Mouse (Mus musculus) ES-Bruce4 (cell line): ENCODE measurements around the gene Fkbpl.

Source experiments
- CTCF ChIP-seq: IDR thresholded peaks from one replicate; pipeline ENCODE4 v1.8.1; 2011; ENCODE audit warnings: low read depth, low read length
- POLR2A ChIP-seq: IDR thresholded peaks from one replicate; pipeline ENCODE4 v1.8.1; 2011; ENCODE audit warnings: low read length; ENCODE audit not compliant: insufficient read depth

GRCm38 (mm10) chr17:34649106-34649864, 4.7 kb downstream of the Fkbpl start:
- TF ChIP-seq POLR2A (no peak), CTCF (no peak)
